Mouse (Mus musculus) gonadal fat pad, adult 2 months (tissue): ENCODE data around the gene G6pd2. TPM values are rescaled to one million over a fixed set of nuclear protein-coding genes. Genes with fewer than 3 reads are reported as not detected.

Experiments used
- DNase-seq: peaks from one replicate; pipeline ENCODE4 v3.0.0-alpha.2; 2012; ENCODE audit warnings: low read depth
- polyA plus RNA-seq: library from polyadenylated mRNA; depleted of rRNA; stranded (reverse); fragments of >200 nt; gene quantifications from 2 replicates; pipeline ENCODE4 v1.2.3, GENCODE M21; 2012; rRNA removed

G6pd2 gene
- 0.15 and 0.24 TPM in 2 replicates for polyA plus RNA-seq

DNA sequence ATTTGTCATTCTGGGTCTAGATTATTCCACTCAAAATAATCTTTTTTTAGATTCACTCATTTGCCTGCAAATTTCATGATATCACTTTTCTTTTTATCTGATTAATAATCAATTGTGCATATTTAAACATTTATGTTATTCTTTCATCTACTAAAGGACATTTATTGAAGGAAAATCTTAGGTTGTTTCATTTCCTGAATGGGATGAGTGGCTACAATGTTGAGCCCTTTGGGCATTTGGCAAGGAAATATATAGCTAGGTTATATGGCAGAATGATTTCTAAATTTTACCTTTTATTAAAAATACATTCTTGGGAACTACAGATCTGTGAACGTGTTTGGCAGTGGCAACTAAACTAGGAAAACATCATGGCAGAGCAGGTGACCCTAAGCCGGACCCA lies at the start of gene G6pd2:
Gene G6pd2, plus strand, starts transcription at position 301 of the 400 bp plus-strand sequence.
- no peak for DNase-seq

DNA sequence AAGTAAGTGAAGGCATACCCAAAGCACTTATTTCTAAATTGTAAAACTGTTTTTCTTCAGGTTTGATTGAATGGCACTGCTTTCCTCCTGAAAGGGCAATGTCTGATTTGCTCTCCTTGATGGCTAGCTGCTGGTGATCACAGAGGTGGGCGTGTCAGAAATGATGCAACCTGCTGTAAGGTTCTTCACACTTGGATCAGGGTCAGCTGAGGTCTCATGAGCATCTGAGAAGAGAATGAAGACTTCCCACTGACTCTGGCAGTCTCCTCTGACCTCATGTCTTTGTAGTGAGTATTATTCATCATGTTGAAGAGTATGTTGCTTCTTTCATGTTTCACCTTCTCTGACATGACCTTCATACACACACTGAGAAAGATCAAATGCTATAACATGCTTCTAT lies 44.4 kb upstream of the G6pd2 start:
- DNase-seq, result no peak

DNA sequence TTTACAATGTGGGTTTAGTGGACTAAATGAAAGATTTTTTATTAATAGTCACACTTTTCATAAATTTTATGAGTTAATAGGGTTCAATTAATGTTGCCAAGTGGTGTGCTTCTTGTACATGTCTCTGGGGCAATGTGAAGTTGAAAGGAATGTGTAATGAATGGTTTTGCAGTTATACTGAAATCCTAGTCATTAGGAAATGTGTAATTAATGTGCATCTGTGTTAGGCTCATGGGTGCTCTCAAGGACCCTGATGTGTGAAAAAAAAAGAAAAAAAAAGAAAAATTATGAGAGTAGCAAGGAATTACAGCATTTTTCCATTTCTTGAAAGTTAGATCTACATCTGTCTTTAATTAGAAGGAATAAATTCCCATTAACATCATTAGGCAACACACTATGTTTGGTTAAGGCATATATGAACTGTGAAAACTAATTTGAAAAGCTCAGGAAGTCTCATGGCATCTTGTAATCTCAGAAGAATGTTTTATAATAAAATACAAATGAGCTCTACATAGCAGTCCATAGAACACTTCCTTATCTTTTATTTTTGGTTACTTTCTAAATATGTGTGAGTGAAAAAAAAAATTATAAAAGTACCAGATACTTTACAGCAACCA lies 24.4 kb downstream of the G6pd2 start:
- no peak for DNase-seq

DNA sequence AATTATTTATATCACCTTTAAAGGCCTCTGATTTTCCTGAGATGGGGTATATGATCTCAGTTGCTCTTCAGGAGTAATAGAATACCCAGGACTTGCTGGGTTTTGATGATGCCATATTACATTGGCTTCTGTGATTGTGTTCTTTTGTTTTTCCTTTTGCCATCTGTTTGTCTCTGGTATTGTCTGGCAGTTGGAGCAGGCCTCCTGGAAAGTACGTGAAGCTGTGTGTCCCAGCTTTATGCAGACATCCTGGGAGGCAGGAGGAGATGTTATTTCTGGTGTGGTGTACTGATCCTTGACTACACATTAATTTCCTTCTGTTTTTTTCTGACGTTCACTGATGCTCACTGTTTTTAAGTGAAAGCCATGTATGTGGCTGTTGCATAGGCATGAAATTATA lies 35.3 kb downstream of the G6pd2 start:
- no peak for DNase-seq
